ENCODE assay signal across 8 mouse cellular contexts in the genomic region with DNA sequence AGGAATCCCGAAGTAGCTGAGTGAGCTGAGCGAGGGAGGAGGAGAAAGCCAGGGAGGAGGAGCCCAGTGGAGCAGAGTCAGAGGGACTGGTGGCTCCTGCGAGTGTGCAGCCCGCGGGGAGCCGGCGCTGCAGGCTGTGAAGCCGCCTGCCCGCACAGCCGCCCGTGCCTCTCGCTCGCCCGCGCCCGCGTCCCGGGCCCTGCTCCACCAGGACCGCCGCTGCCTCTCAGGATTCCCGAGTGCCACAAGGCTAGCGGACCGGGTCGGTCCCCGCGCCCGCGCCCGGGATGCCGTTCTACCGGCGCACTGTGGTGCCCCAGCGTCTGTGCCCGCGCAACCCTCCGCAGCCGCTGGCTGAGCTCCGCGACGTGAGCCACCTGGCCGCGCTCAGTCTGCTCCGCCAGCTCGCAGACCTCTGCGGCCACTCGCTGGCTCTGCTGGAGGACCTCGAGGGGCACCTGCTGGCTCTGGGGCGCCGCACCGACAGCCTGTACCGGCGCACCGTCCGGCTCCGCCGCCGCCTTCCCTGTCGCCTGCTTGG. TPM values are rescaled to one million over a fixed set of nuclear protein-coding genes. Genes with fewer than 3 reads are reported as not detected.
DNase-seq lines count a peak whose midpoint lies in the region; ATAC-seq and TF ChIP-seq lines count a peak whose summit lies in the region.

TSS of gene Nhsl2 (plus strand) at position 105 of the 541 bp plus-strand sequence.

- peak within 1 kb of the TSS; percentile 53 for H3K4me3 ChIP-seq in embryonic facial prominence, embryonic 15.5 days (replicated peaks)
- peak within 1 kb of the TSS; percentile 67 for H3K4me3 ChIP-seq in heart, embryonic 15.5 days
- H3K4me3 ChIP-seq in liver, embryonic 14.5 days (ENCODE audit: insufficient read depth in 1 of 2, low read depth in 2 of 2, low read length in 2 of 2): peak within 1 kb of the TSS in 1 of 2 experiments; percentile 35; a peak in 3 of 4 replicates
- peak within 1 kb of the TSS; percentile 46 for H3K4me3 ChIP-seq in neural tube, embryonic 11.5 days (ENCODE audit: low read depth, low read length)

- no peaks in the 10 kb centered on the region for H3K4me1 ChIP-seq in embryonic facial prominence, embryonic 15.5 days
- peaks cover 8% of the 10 kb centered on the region for H3K4me1 ChIP-seq in heart, embryonic 15.5 days (replicated peaks)
- H3K4me1 ChIP-seq in liver, embryonic 14.5 days (replicated peaks; ENCODE audit: control insufficient read depth in 2 of 2, insufficient read depth in 2 of 2, low read length in 1 of 2): no peaks in the 10 kb centered on the region
- no peaks in the 10 kb centered on the region for H3K4me1 ChIP-seq in neural tube, embryonic 11.5 days (ENCODE audit: control insufficient read depth, insufficient read depth, low read length)

- no peak for TF ChIP-seq EP300 in liver, embryonic 14.5 days (IDR thresholded peaks at IDR 0.05; ENCODE audit: low read depth)

- peak within 1 kb of the TSS; percentile 19 for H3K9ac ChIP-seq in embryonic facial prominence, embryonic 15.5 days
- peak within 1 kb of the TSS; percentile 65 for H3K9ac ChIP-seq in heart, embryonic 15.5 days
- no peak within 1 kb of the TSS for H3K9ac ChIP-seq in liver, embryonic 14.5 days (replicated peaks)
- H3K9ac ChIP-seq in neural tube, embryonic 11.5 days (ENCODE audit: low read length): peak within 1 kb of the TSS; percentile 55

- TF ChIP-seq CTCF in liver, embryonic 14.5 days (IDR thresholded peaks at IDR 0.05; ENCODE audit: low read depth): no peak

- peak within 1 kb of the TSS; percentile 77 for H3K4me2 ChIP-seq in embryonic facial prominence, embryonic 15.5 days (replicated peaks)
- peak within 1 kb of the TSS; percentile 81 for H3K4me2 ChIP-seq in heart, embryonic 15.5 days
- peak within 1 kb of the TSS; percentile 51 for H3K4me2 ChIP-seq in liver, embryonic 14.5 days (ENCODE audit: low read depth)
- H3K4me2 ChIP-seq in neural tube, embryonic 11.5 days (ENCODE audit: low read depth): peak within 1 kb of the TSS; percentile 60

- H3K27me3 ChIP-seq in embryonic facial prominence, embryonic 15.5 days: peaks cover 63% of the 10 kb centered on the region
- peaks cover 33% of the 10 kb centered on the region for H3K27me3 ChIP-seq in heart, embryonic 15.5 days
- H3K27me3 ChIP-seq in liver, embryonic 14.5 days (ENCODE audit: control insufficient read depth, insufficient read depth, low read length): peaks cover 40% of the 10 kb centered on the region
- peaks cover 36% of the 10 kb centered on the region for H3K27me3 ChIP-seq in neural tube, embryonic 11.5 days (ENCODE audit: control insufficient read depth, insufficient read depth, low read length)

- DNase-seq in left cerebral cortex, adult 11 months (ENCODE audit: low spot score): peak; percentile 5
- no peak for DNase-seq in left cerebral cortex, adult 9 months (ENCODE audit: low spot score in 2 of 2)
- peak; percentile 71 for DNase-seq in kidney, postnatal 10 days
- no peak for DNase-seq in liver, embryonic 14.5 days (ENCODE audit: low read depth in 3 of 3, low spot score in 3 of 3)
- peak; percentile 59 for DNase-seq in neural tube, embryonic 11.5 days (ENCODE audit: low spot score)
- peak; percentile 6 for DNase-seq in thymus, postnatal 14 days

- no peaks in the 10 kb centered on the region for H3K36me3 ChIP-seq in embryonic facial prominence, embryonic 15.5 days
- H3K36me3 ChIP-seq in heart, embryonic 15.5 days: no peaks in the 10 kb centered on the region
- no peaks in the 10 kb centered on the region for H3K36me3 ChIP-seq in liver, embryonic 14.5 days (replicated peaks; ENCODE audit: control insufficient read depth, insufficient read depth, low read depth)
- no peaks in the 10 kb centered on the region for H3K36me3 ChIP-seq in neural tube, embryonic 11.5 days (ENCODE audit: control insufficient read depth, insufficient read depth, low read length)

- H3K27ac ChIP-seq in embryonic facial prominence, embryonic 15.5 days (replicated peaks): no peak within 1 kb of the TSS
- peak within 1 kb of the TSS; percentile 74 for H3K27ac ChIP-seq in heart, embryonic 15.5 days
- no peak within 1 kb of the TSS for H3K27ac ChIP-seq in liver, embryonic 14.5 days
- H3K27ac ChIP-seq in neural tube, embryonic 11.5 days (ENCODE audit: low read depth, low read length): no peak within 1 kb of the TSS

- H3K9me3 ChIP-seq in embryonic facial prominence, embryonic 15.5 days (replicated peaks): no peaks in the 10 kb centered on the region
- no peaks in the 10 kb centered on the region for H3K9me3 ChIP-seq in heart, embryonic 15.5 days (replicated peaks)
- H3K9me3 ChIP-seq in liver, embryonic 14.5 days (ENCODE audit: control insufficient read depth, low read length): no peaks in the 10 kb centered on the region
- no peaks in the 10 kb centered on the region for H3K9me3 ChIP-seq in neural tube, embryonic 11.5 days (ENCODE audit: control insufficient read depth, low read length)

- peak; percentile 82; the same call in 1 of the 2 replicates for ATAC-seq in embryonic facial prominence, embryonic 15.5 days (ENCODE audit: insufficient number of reproducible peaks, low FRiP score, low TSS enrichment, low read depth)
- ATAC-seq in heart, embryonic 15.5 days (replicated peaks; ENCODE audit: insufficient number of reproducible peaks, insufficient read depth, low FRiP score, low read depth): peak; percentile 77
- ATAC-seq in liver, embryonic 14.5 days (ENCODE audit: insufficient read depth): no peak
- ATAC-seq in neural tube, embryonic 11.5 days (ENCODE audit: insufficient read depth, low FRiP score, low TSS enrichment): peak; percentile 74

- WGBS in embryonic facial prominence, embryonic 15.5 days: 17% methylated on average over 38 of the region's 58 CpGs
- WGBS in heart, embryonic 15.5 days: 16% methylated on average over 50 of the region's 58 CpGs
- 6% methylated on average over 33 of the region's 58 CpGs for WGBS in liver, embryonic 14.5 days (ENCODE audit: insufficient replicate concordance)
- 14% methylated on average over 42 of the region's 58 CpGs for WGBS in neural tube, embryonic 11.5 days

RNA-seq across cellular contexts. Expression of gene Nhsl2, which starts in this region (rescaled TPM):
- 7.0 and 9.2 TPM in 2 replicates for polyA plus RNA-seq in embryonic facial prominence, embryonic 15.5 days (2015; fragmentation: Nextera tagmentation; extraction: Ambion mirVana)
- 6.7 and 10.4 TPM in 2 replicates for polyA plus RNA-seq in heart, embryonic 15.5 days (2015; fragmentation: Nextera tagmentation; extraction: Ambion mirVana)
- 0.27 and 0.39 TPM in 2 replicates for polyA plus RNA-seq in liver, embryonic 14.5 days (2012; rRNA removed)
- 1.1 and 1.3 TPM in 2 replicates for polyA plus RNA-seq in liver, embryonic 14.5 days (2014; fragmentation: Nextera tagmentation; extraction: Ambion mirVana)
- 11.0 and 11.6 TPM in 2 replicates for polyA plus RNA-seq in neural tube, embryonic 11.5 days (2014; fragmentation: Nextera tagmentation; extraction: Ambion mirVana)

Comparison
In these comparisons a context has a peak if more than half of its experiments do, and no peak if none do; other contexts are left out.
1. DNase-seq: peak in left cerebral cortex, adult 11 months (single experiment), kidney, postnatal 10 days (single experiment), neural tube, embryonic 11.5 days (single experiment) and thymus, postnatal 14 days (single experiment); none in left cerebral cortex, adult 9 months (0 of 2) and liver, embryonic 14.5 days (0 of 3).
2. Peak in every context shown above with its lines, with median percentiles within 50 percentile points of each other: H3K4me2 ChIP-seq.